Mouse (Mus musculus) central nervous system, embryonic 11.5 days (tissue): ENCODE measurements around the gene Chrm5. TPM values are rescaled to one million over a fixed set of nuclear protein-coding genes. Genes with fewer than 3 reads are reported as not detected.

Experiments used
- polyA plus RNA-seq: library from polyadenylated mRNA; depleted of rRNA; stranded (reverse); fragments of >200 nt; gene quantifications from 2 replicates; pipeline ENCODE4 v1.2.3, GENCODE M21; 2012; rRNA removed

The Chrm5 gene
- not detected in 2 replicates for polyA plus RNA-seq

GRCm38 (mm10) chr2:112480669-112481068 is at the start of gene Chrm5:
TSS of gene Chrm5 (minus strand) at chr2:112480769.

GRCm38 (mm10) chr2:112492856-112493538 is 12.4 kb upstream of the Chrm5 start, which contains the start of gene Aven:
TSS of gene Aven (plus strand) at chr2:112492964.

DNA sequence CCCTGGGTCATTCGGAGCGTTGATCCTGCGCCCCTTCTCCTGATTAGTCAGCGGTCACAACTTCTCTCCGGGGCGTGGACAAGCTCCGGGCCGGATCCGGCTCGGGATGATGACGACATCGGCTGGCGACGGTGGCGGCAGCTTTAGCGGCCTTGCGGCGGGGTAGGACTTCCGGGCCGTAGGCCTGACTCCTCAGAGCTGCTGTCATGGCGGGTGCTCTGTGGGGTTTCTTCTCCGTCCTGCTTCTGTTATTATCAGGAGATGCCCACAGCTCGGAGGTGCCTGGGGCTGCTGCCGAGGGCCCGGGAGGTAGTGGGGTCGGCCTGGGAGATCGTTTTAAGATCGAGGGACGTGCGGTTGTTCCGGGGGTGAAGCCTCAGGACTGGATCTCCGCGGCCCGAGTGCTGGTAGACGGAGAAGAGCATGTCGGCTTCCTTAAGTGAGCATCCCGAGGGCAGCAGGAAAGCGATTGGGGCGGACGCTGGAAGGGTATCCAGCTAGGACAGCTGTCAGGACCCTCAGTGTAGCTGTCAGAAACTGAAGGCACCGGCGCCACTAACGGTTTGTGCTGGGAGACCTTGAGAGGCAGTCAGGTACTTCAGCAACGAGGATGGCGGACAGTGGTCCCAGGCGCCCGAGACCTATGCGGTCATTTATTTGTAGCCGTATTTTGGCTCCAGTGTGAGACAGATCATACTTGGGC is 25.6 kb downstream of the Chrm5 start, which contains the start of gene Emc7:
TSS of gene Emc7 (plus strand) at position 136 of the 703 bp plus-strand sequence.

Other genes starting within 250 kb of the Chrm5 start
- 30.2 and 30.4 TPM in 2 replicates for gene Lpcat4, start 241.3 kb downstream of the Chrm5 start, polyA plus RNA-seq
- not detected in 2 replicates for gene Nutm1, start 221.5 kb downstream of the Chrm5 start, polyA plus RNA-seq
- 48.0 and 121 TPM in 2 replicates for gene Nop10, start 218.8 kb downstream of the Chrm5 start, polyA plus RNA-seq
- 26.2 and 33.4 TPM in 2 replicates for gene Slc12a6, start 214.9 kb downstream of the Chrm5 start, polyA plus RNA-seq
- 0.04 TPM in 1 of 2 replicates, not detected in the other for gene Gm21985, start 214.5 kb downstream of the Chrm5 start, polyA plus RNA-seq
- 70.2 and 79.5 TPM in 2 replicates for gene Emc4, start 112.7 kb downstream of the Chrm5 start, polyA plus RNA-seq
- gene Katnbl1, start 101.6 kb downstream of the Chrm5 start, polyA plus RNA-seq: 11.0 and 24.0 TPM in 2 replicates
- gene Emc7, start 25.8 kb downstream of the Chrm5 start, polyA plus RNA-seq: 6.9 and 8.7 TPM in 2 replicates
- gene Aven, start 12.2 kb upstream of the Chrm5 start, polyA plus RNA-seq: 13.0 and 17.4 TPM in 2 replicates